Mouse (Mus musculus) heart, postnatal 0 days (tissue): ENCODE data around the gene Syn3. TPM values are rescaled to one million over a fixed set of nuclear protein-coding genes. Genes with fewer than 3 reads are reported as not detected.

ENCODE experiments used
- ATAC-seq: fragments of 200-750 bp; cut with Nextera tagmentation; 2 replicates; pipeline ENCODE4 v1.8.0; 2017; ENCODE audit warnings: low read depth, moderate number of reproducible peaks, moderate library complexity; ENCODE audit not compliant: insufficient read depth
- DNase-seq: peaks from one replicate; pipeline ENCODE4 v3.0.0-alpha.2; 2016; ENCODE audit warnings: low spot score
- H3K27ac ChIP-seq: fragments of 300-500 bp; sonication (generic); 2 replicates; pipeline ENCODE4 v1.5.1; 2014; ENCODE audit warnings: low read depth, mild to moderate bottlenecking
- H3K27me3 ChIP-seq: fragments of 300-500 bp; sonication (generic); 2 replicates; pipeline ENCODE4 v1.6.1; 2014; ENCODE audit warnings: low read length, mixed read lengths; ENCODE audit not compliant: control insufficient read depth, insufficient read depth
- H3K36me3 ChIP-seq: fragments of 300-500 bp; sonication (generic); replicated peaks from 2 replicates; pipeline ENCODE4 v1.6.1; 2014; ENCODE audit warnings: low read length, mixed read lengths; ENCODE audit not compliant: control insufficient read depth, insufficient read depth
- H3K4me1 ChIP-seq: fragments of 300-500 bp; sonication (generic); 2 replicates; pipeline ENCODE4 v1.6.1; 2014; ENCODE audit warnings: antibody characterized with exemption; ENCODE audit not compliant: control insufficient read depth, insufficient read depth
- H3K4me2 ChIP-seq: fragments of 300-500 bp; sonication (generic); 2 replicates; pipeline ENCODE4 v1.6.1; 2014; ENCODE audit warnings: low read depth, mild to moderate bottlenecking, low read length, moderate library complexity
- H3K4me3 ChIP-seq: fragments of 300-500 bp; sonication (generic); 2 replicates; pipeline ENCODE4 v1.5.1; 2014; ENCODE audit warnings: low read depth, low read length
- H3K9ac ChIP-seq: fragments of 300-500 bp; sonication (generic); replicated peaks from 2 replicates; pipeline ENCODE4 v1.6.1; 2014; ENCODE audit warnings: low read depth, low read length, mixed read lengths
- H3K9me3 ChIP-seq: fragments of 300-500 bp; sonication (generic); replicated peaks from 2 replicates; pipeline ENCODE4 v1.6.1; 2016; ENCODE audit warnings: low read length; ENCODE audit not compliant: control insufficient read depth
- CTCF ChIP-seq: IDR thresholded peaks from 2 replicates; pipeline ENCODE4 v1.5.1; 2016; ENCODE audit warnings: antibody characterized with exemption, control low read depth, low read depth
- EP300 ChIP-seq: IDR thresholded peaks from 2 replicates; pipeline ENCODE4 v1.6.1; 2016; ENCODE audit warnings: antibody characterized with exemption, low read depth
- WGBS: fragments of 180-500 bp; shearing (Covaris S2); extraction: QIAGEN DNeasy Blood & Tissue Kit; methylation state at CpG from one replicate; pipeline ENCODE4 v1.1.7; 2014; 5-methylcytosine and 5-hydroxymethylcytosine counted together
- polyA plus RNA-seq: library from polyadenylated mRNA; unstranded; fragments of >200 nt; fragmentation: Nextera tagmentation; extraction: Ambion mirVana; gene quantifications from 2 replicates; pipeline ENCODE4 v1.2.1, GENCODE M21; 2015
- total RNA-seq: library from RNA; depleted of rRNA; stranded (reverse); fragments of >200 nt; gene quantifications from 2 replicates; pipeline ENCODE4 v1.2.3, GENCODE M21; 2014; ENCODE audit warnings: low replicate concordance

Gene Syn3
- total and polyA plus RNA-seq, 2 experiments from 2014 or later: 0.48 TPM; not detected in 1

DNA sequence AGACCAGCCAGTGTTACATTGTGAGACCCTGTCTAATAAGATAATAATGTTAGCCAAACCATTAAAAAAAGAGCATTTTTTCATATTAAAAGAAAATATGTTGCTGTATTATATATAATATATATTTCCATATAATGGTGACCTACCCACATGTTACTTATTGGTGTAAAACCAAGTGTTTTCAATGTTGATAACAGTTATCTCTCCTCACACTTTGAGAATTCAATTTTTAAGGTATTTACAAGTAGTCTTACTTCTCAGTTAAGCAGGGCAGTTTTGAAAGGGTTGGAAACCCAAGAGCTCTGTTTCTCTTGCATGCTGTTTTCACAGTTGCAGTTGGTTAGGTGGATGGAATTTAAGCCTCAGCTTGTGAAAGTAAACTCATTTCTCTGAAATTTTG is 475.5 kb downstream of the Syn3 start:
- TF ChIP-seq EP300 (no peak), CTCF (no peak)
- Histone ChIP-seq H3K9ac (no peak overlapping the region), H3K36me3 (no peaks in the 10 kb centered on the region), H3K4me1 (no peaks in the 10 kb centered on the region), H3K4me3 (no peak overlapping the region), H3K27ac (no peak overlapping the region), H3K4me2 (no peak overlapping the region), H3K9me3 (no peaks in the 10 kb centered on the region), H3K27me3 (no peaks in the 10 kb centered on the region)
- ATAC-seq (no peak), DNase-seq (no peak)

GRCm38 (mm10) chr10:86022474-86022816 is 476.3 kb downstream of the Syn3 start:
- peak overlapping the region; percentile 92 for H3K27ac ChIP-seq
- H3K9ac ChIP-seq: peak overlapping the region; percentile 92
- no peaks in the 10 kb centered on the region for H3K4me1 ChIP-seq
- peak overlapping the region; percentile 68 for H3K4me2 ChIP-seq
- 5% methylated on average over 6 of the region's 6 CpGs for WGBS
- 0 out of 2 replicates have a peak, but pooled peaks have one; percentile 5 for ATAC-seq
- H3K27me3 ChIP-seq: no peaks in the 10 kb centered on the region
- no peaks in the 10 kb centered on the region for H3K9me3 ChIP-seq
- DNase-seq: no peak
- no peak for TF ChIP-seq EP300
- no peak for TF ChIP-seq CTCF
- peak overlapping the region; percentile 97 for H3K4me3 ChIP-seq
- no peaks in the 10 kb centered on the region for H3K36me3 ChIP-seq

GRCm38 (mm10) chr10:86021749-86022473 is 476.8 kb downstream of the Syn3 start, which contains the start of gene Fbxo7:
Fbxo7 (plus strand) TSS chr10:86021972.
- ATAC-seq: peak; percentile 97

GRCm38 (mm10) chr10:86021408-86021748 is 477.3 kb downstream of the Syn3 start:
- no peak for ATAC-seq
- TF ChIP-seq CTCF: no peak
- TF ChIP-seq EP300: no peak
- no peak overlapping the region for H3K9ac ChIP-seq

More at GRCm38 (mm10) chr10:86021749-86022473, 476.8 kb downstream of the Syn3 start, which contains the start of gene Fbxo7:
- TF ChIP-seq CTCF (peak; percentile 99), EP300 (no peak)
- Histone ChIP-seq H3K27me3 (no peaks in the 10 kb centered on the region), H3K4me1 (no peaks in the 10 kb centered on the region), H3K9ac (peak within 1 kb of the TSS; percentile 92), H3K4me3 (peak within 1 kb of the TSS; percentile 97), H3K9me3 (no peaks in the 10 kb centered on the region), H3K36me3 (no peaks in the 10 kb centered on the region), H3K4me2 (peak within 1 kb of the TSS; percentile 68), H3K27ac (peak within 1 kb of the TSS; percentile 92)
- peak; percentile 91 for DNase-seq
- under 1% methylated on average over 82 of the region's 82 CpGs for WGBS

GRCm38 (mm10) chr10:86018813-86019212 is 479.9 kb downstream of the Syn3 start:
- 37% methylated on average over 5 of the region's 5 CpGs for WGBS
- ATAC-seq: no peak
- no peak overlapping the region for H3K4me3 ChIP-seq

More at GRCm38 (mm10) chr10:86021408-86021748, 477.3 kb downstream of the Syn3 start:
- 1% methylated on average over 3 of the region's 3 CpGs for WGBS
- Histone ChIP-seq H3K27me3 (no peaks in the 10 kb centered on the region), H3K4me3 (peak overlapping the region; percentile 97), H3K27ac (no peak overlapping the region), H3K9me3 (no peaks in the 10 kb centered on the region), H3K4me1 (no peaks in the 10 kb centered on the region), H3K4me2 (peak overlapping the region; percentile 47), H3K36me3 (no peaks in the 10 kb centered on the region)
- DNase-seq: no peak

GRCm38 (mm10) chr10:86017781-86018180 is 480.9 kb downstream of the Syn3 start:
- Histone ChIP-seq H3K4me2 (no peak overlapping the region), H3K4me1 (no peaks in the 10 kb centered on the region), H3K9ac (no peak overlapping the region), H3K9me3 (no peaks in the 10 kb centered on the region), H3K36me3 (no peaks in the 10 kb centered on the region), H3K27ac (no peak overlapping the region), H3K27me3 (no peaks in the 10 kb centered on the region), H3K4me3 (no peak overlapping the region)
- DNase-seq (no peak), ATAC-seq (no peak)
- 80% methylated on average over 7 of the region's 7 CpGs for WGBS
- TF ChIP-seq EP300: no peak
- no peak for TF ChIP-seq CTCF

More at GRCm38 (mm10) chr10:86018813-86019212, 479.9 kb downstream of the Syn3 start:
- Histone ChIP-seq H3K36me3 (no peaks in the 10 kb centered on the region), H3K9me3 (no peaks in the 10 kb centered on the region), H3K27me3 (no peaks in the 10 kb centered on the region), H3K9ac (no peak overlapping the region), H3K27ac (no peak overlapping the region), H3K4me2 (no peak overlapping the region), H3K4me1 (no peaks in the 10 kb centered on the region)
- TF ChIP-seq CTCF: no peak
- no peak for TF ChIP-seq EP300
- no peak for DNase-seq
